Mouse (Mus musculus) adipose tissue, adult 10 weeks (tissue): ENCODE data around the gene Slco1c1. TPM values are rescaled to one million over a fixed set of nuclear protein-coding genes. Genes with fewer than 3 reads are reported as not detected.

Source experiments
- polyA plus RNA-seq: library from polyadenylated mRNA; stranded (reverse); fragments of 350-450 nt; fragmentation: Illumina TruSeq; extraction: RNeasy Lipid Tissue Mini Kit (QIAGEN cat#74804); gene quantifications from one replicate; pipeline ENCODE4 v1.2.3, GENCODE M21; 2014; ENCODE audit warnings: low read depth, low replicate concordance

The Slco1c1 gene
- polyA plus RNA-seq, result 0.77 TPM

GRCm38 (mm10) chr6:141523747-141524640 lies at the start of gene Slco1c1:
Slco1c1 (plus strand) TSS chr6:141524368.

Other genes starting within 250 kb of the Slco1c1 start
- 0.29 TPM for gene Slco1b2, start 105.2 kb downstream of the Slco1c1 start, polyA plus RNA-seq
- gene Gm5724, start 249.4 kb downstream of the Slco1c1 start, polyA plus RNA-seq, result 0.67 TPM